ENCODE assay signal across 17 mouse cellular contexts in the genomic region with DNA sequence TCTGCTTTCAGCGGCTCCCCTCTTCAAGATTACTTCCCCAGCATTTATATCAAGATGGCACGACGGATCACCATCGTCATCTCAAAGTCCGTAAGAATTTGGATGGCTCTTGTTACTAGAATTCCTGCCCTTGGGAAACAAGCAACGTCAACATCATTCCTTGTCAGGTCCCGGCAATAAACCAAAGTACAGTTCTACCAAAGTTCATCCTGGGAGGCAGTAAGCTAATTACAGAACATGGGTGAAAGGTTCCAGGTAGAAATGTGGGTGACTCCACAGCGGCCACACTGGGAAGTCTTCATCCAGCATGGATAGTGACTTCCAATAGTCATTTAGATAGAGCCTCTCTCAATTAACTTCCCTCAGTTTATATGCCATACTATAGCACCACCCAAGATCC.
"Had no signal": no experiment of that assay in that cellular context is flagged by ENCODE, and none has a peak within 500 bp of the region (broad histone marks: within the 10 kb centered on the region; RNA-seq: fewer than 3 reads in every experiment).

No protein-coding gene starts in this region.

- H3K27me3 ChIP-seq: lung, embryonic 15.5 days; stomach, embryonic 15.5 days had no signal

- H3K9ac ChIP-seq: hindbrain, embryonic 15.5 days; liver, embryonic 14.5 days; lung, embryonic 15.5 days; stomach, embryonic 15.5 days had no signal

- H3K9me3 ChIP-seq: hindbrain, embryonic 15.5 days; lung, embryonic 15.5 days; stomach, embryonic 15.5 days had no signal

- H3K4me2 ChIP-seq: hindbrain, embryonic 15.5 days; liver, embryonic 11.5 days; lung, embryonic 15.5 days; midbrain, embryonic 11.5 days; stomach, embryonic 15.5 days had no signal

- H3K4me3 ChIP-seq: hindbrain, embryonic 15.5 days; left cerebral cortex, adult 2 months; lung, embryonic 15.5 days; stomach, embryonic 15.5 days had no signal

- H3K27ac ChIP-seq: hindbrain, embryonic 15.5 days; left cerebral cortex, adult 2 months; liver, embryonic 14.5 days; lung, embryonic 15.5 days; stomach, embryonic 15.5 days had no signal

- H3K36me3 ChIP-seq: hindbrain, embryonic 15.5 days; lung, embryonic 15.5 days; stomach, embryonic 15.5 days had no signal

- H3K4me1 ChIP-seq: hindbrain, embryonic 15.5 days; lung, embryonic 15.5 days had no signal

- DNase-seq: layer of hippocampus, postnatal 36 days; lung, adult 18-20 months; lung, postnatal 10 days; lung, postnatal 36 days; midbrain, embryonic 14.5 days; right cerebral cortex, adult 18-20 months; right cerebral cortex, postnatal 14 days; right cerebral cortex, postnatal 4 days; spleen, adult 18-20 months; thymus, postnatal 25 days had no signal
